Mouse (Mus musculus): ENCODE results near the gene Scrt2. TPM values are rescaled to one million over a fixed set of nuclear protein-coding genes. Genes with fewer than 3 reads are reported as not detected.

Scrt2 gene
- 0.04 and 0.05 TPM in 2 replicates for polyA plus RNA-seq (2015; fragmentation: Nextera tagmentation; extraction: Ambion mirVana)

DNA sequence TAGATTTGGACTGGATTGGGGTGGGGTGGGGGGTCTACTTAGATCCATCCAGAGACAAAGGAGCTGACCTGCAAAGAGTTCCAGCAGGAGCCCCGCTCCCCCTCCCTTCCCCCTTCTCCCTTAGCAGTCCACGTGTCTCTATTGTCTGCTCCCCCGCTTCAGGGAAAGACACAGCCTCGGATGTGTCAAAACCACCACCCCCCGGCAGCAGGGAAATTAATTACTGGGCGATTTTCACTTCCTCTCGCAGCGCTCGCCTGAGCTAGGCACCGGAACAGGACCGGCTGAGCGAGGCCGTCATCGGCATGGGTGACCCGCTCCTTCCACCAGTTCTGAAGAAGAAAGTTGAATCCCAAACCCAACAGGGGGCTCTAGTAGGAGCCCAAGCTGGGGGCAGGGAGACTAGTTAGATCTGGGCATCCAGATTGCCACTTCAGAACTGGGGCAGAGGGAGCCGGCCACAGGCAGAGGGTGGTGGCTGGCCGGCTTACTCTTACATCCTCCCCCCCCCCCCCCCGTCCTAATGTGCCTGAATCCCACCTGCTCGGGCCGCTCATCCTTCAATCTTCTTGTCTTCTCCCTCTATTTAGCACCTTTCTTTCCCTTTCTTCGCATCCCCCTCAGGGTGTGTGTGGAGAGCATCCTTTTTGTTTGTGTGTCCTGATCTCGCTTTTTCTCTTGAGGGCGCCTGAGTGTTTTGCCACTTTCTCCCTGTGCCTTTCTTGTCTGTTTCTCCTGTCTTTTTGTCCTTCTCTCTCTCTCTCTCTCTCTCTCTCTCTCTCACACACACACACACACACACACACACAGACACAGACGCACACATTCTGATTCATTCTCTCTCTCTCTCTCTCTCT lies at the start of gene Scrt2:
Gene Scrt2 (plus strand): TSS at position 845 of the 857 bp plus-strand sequence.
- Histone ChIP-seq H3K27me3 (replicated peaks) (peaks cover 60% of the 10 kb centered on the region), H3K9ac (no peak within 1 kb of the TSS)
- under 1% methylated on average over 23 of the region's 24 CpGs for WGBS

DNA sequence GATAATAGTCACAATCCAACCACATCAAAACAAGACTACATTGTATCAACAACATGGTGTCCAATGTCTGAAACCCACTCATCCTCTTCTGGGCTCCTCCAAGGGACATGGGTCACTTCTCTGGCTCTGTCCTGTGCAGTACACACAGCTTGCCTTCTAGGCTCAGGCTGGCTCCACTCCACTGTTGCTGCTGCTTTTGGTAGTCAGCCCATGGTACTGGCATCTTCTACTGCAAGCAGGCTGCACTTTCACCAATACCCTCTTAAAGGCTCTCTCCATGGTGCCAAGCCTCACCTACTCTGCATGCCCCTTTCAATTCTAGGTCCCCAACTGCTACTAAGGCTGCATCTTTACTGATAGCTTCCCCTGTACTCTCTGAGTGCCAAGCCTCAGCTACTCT lies 41.2 kb upstream of the Scrt2 start:
- no peak overlapping the region for H3K4me2 ChIP-seq
- peaks cover 13% of the 10 kb centered on the region; the same call in 1 of the 2 replicates for H3K27me3 ChIP-seq (replicated peaks)
- no peak overlapping the region for H3K9ac ChIP-seq
- no peaks in the 10 kb centered on the region for H3K36me3 ChIP-seq
- ATAC-seq (ENCODE audit: insufficient read depth, low FRiP score, low read depth), result no peak
- no peaks in the 10 kb centered on the region for H3K9me3 ChIP-seq
- H3K27ac ChIP-seq, result no peak overlapping the region
- no peaks in the 10 kb centered on the region for H3K4me1 ChIP-seq
- H3K4me3 ChIP-seq (replicated peaks), result no peak overlapping the region

More for the DNA sequence above, at the start of gene Scrt2:
- H3K4me2 ChIP-seq, result peak within 1 kb of the TSS; percentile 64
- ATAC-seq (ENCODE audit: insufficient read depth, low FRiP score, low read depth), result no peak
- H3K4me1 ChIP-seq, result peaks cover 13% of the 10 kb centered on the region
- no peaks in the 10 kb centered on the region for H3K9me3 ChIP-seq
- peak within 1 kb of the TSS; percentile 31 for H3K4me3 ChIP-seq (replicated peaks)
- H3K27ac ChIP-seq, result no peak within 1 kb of the TSS
- H3K36me3 ChIP-seq, result no peaks in the 10 kb centered on the region

DNA sequence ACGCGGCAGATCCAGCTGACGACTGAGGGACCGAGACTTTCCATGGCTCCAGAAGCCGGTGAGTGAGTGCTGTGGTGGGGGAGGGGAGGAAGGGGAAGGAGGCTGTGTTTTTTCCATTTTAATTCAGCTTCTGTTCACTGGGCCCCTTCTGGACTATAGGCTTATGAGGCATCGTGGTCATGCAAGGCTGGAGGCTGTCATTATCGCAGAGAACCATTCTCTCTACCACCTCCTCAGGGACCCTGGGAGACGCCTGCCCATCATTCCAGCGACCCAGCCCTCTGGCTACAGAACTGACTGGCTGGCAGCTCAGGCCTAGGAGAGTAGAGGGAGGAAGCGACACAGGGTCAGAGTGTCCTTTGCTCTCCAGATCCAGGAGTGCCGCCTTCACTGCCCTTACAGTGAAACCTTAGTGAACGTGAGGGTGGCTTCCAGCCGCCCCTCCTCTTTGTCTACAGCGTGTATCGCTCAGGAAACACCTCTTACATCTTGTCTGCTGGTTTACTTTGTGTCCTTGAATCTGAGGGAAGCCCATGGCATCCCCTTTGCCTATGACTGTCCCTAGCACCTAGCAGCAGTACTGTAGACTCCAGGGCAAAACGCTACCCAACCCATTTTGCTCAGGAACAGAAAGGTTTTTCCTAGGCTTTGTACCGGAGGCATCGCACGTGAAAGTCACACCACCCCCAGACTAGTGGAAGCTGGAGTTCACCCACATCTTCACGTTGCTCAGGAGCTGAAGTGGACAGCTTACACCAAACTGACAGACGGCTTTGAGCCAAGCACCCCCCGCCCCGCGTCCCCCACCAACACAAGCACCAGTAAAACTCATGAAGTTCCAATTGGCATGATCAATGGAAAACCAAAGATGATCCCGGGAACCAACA lies 34.0 kb upstream of the Scrt2 start:
- Histone ChIP-seq H3K9ac (no peak overlapping the region), H3K9me3 (no peaks in the 10 kb centered on the region), H3K4me1 (peaks cover 20% of the 10 kb centered on the region), H3K27me3 (replicated peaks) (peaks cover 57% of the 10 kb centered on the region), H3K4me3 (replicated peaks) (no peak overlapping the region), H3K36me3 (no peaks in the 10 kb centered on the region), H3K4me2 (no peak overlapping the region), H3K27ac (no peak overlapping the region)
- WGBS, result 3% methylated on average over 25 of the region's 25 CpGs
- no peak for ATAC-seq (ENCODE audit: insufficient read depth, low FRiP score, low read depth)

- no peaks in the 10 kb centered on the region for H3K36me3 ChIP-seq
- peak overlapping the region; percentile 96 for H3K4me2 ChIP-seq
- no peak overlapping the region for H3K27ac ChIP-seq
- peaks cover 62% of the 10 kb centered on the region for H3K27me3 ChIP-seq (replicated peaks)
- H3K4me3 ChIP-seq (replicated peaks), result peak overlapping the region; percentile 44
- H3K4me1 ChIP-seq, result peaks cover 20% of the 10 kb centered on the region
- no peaks in the 10 kb centered on the region for H3K9me3 ChIP-seq
- whole genome bisulfite sequencing, result under 1% methylated on average over 66 of the region's 82 CpGs
- ATAC-seq (ENCODE audit: insufficient read depth, low FRiP score, low read depth), result peak; percentile 30; the same call in 1 of the 2 replicates
- 0 out of 2 replicates have a peak overlapping the region, but pooled peaks have one; percentile 13 for H3K9ac ChIP-seq
These were observed 33.0 kb upstream of the Scrt2 start for GRCm38 (mm10) chr2:152048003-152048980.

DNA sequence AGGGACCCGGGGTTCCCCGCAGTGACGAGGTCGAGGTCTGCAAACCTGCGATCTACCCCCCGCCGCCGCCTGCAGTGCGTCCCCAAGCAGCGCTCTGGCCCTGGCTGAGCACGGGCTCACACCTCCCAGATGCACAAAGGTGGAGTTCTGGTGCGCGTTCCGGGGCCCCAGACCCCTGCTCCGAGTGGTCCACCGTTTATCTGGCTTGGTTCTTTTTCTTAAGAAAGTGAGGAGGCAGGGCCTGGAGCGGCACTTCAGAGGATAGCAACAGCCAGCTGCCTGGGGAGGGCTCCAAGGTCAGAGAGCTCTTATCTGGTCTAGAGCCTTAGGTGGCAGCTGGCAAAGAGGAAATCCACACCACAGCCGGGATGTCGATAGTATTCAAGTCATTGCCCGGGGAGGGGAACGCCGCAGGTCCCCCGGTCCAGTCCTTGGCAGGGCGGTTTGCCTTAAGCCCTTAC lies 32.3 kb upstream of the Scrt2 start:
- Histone ChIP-seq H3K9ac (0 out of 2 replicates have a peak overlapping the region, but pooled peaks have one; percentile 13), H3K27me3 (replicated peaks) (peaks cover 66% of the 10 kb centered on the region), H3K9me3 (no peaks in the 10 kb centered on the region), H3K4me2 (peak overlapping the region; percentile 96), H3K4me1 (peaks cover 20% of the 10 kb centered on the region), H3K4me3 (replicated peaks) (peak overlapping the region; percentile 44), H3K36me3 (no peaks in the 10 kb centered on the region), H3K27ac (no peak overlapping the region)
- peak; percentile 32 for ATAC-seq (ENCODE audit: insufficient read depth, low FRiP score, low read depth)
- WGBS, result under 1% methylated on average over 24 of the region's 24 CpGs

GRCm38 (mm10) chr2:152049611-152050270 lies 31.6 kb upstream of the Scrt2 start:
- H3K36me3 ChIP-seq, result no peaks in the 10 kb centered on the region
- ATAC-seq (ENCODE audit: insufficient read depth, low FRiP score, low read depth), result no peak
- no peaks in the 10 kb centered on the region for H3K9me3 ChIP-seq
- H3K4me1 ChIP-seq, result peaks cover 20% of the 10 kb centered on the region
- no peak overlapping the region for H3K9ac ChIP-seq
- 11% methylated on average over 13 of the region's 13 CpGs for WGBS
- H3K4me2 ChIP-seq, result peak overlapping the region; percentile 96
- no peak overlapping the region for H3K27ac ChIP-seq
- no peak overlapping the region for H3K4me3 ChIP-seq (replicated peaks)
- H3K27me3 ChIP-seq (replicated peaks), result peaks cover 62% of the 10 kb centered on the region

DNA sequence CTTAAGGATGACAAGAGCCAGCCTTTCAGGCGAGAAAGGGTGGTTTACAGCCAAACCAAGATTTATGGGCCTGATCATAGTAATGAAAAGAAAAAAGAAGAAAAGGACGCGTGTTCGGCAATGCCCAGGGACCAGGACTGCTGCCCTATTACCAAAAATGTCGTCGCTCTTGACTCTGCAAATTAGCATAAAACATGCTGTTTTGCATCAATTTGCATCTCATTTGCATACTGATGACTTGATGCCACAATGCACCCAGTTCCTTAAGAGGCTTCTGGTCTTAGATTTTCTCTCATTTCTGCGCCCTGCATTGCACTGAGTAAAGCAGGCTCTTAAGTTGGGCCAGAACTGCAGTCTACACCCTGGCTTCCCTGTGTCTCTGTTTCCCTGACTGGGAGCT lies 31.0 kb upstream of the Scrt2 start:
- WGBS, result 22% methylated on average over 7 of the region's 7 CpGs
- Histone ChIP-seq H3K36me3 (no peaks in the 10 kb centered on the region), H3K4me2 (no peak overlapping the region), H3K9me3 (no peaks in the 10 kb centered on the region), H3K27ac (no peak overlapping the region), H3K4me3 (replicated peaks) (no peak overlapping the region), H3K9ac (no peak overlapping the region), H3K27me3 (replicated peaks) (peaks cover 62% of the 10 kb centered on the region), H3K4me1 (peaks cover 20% of the 10 kb centered on the region)
- no peak for ATAC-seq (ENCODE audit: insufficient read depth, low FRiP score, low read depth)

- no peak for ATAC-seq (ENCODE audit: insufficient read depth, low FRiP score, low read depth)
- 56% methylated on average over 3 of the region's 3 CpGs for WGBS
These were observed 29.3 kb upstream of the Scrt2 start for GRCm38 (mm10) chr2:152051985-152052384.

DNA sequence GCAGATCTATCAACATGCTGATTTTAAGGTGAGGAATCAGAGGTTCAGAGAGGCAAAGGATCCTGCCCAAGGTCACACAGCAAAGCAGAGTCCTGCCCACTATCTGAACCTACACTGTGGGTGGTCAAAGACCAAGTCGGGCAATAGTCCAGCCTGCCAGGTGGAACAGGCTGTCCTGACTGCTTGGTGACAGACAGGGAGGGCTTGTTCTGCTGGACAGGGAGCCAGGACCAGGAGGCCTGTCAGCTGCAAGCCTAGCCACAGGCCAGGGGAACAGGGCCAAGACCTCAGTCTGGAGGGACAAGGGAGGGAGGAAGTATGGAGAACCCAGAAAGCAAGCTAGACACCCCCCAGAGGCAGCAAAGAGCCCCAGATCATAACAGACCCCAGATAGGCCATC lies 25.9 kb upstream of the Scrt2 start:
- WGBS, result 33% methylated on average over 1 of the region's 1 CpGs
- H3K4me2 ChIP-seq, result no peak overlapping the region
- no peaks in the 10 kb centered on the region for H3K4me1 ChIP-seq
- H3K36me3 ChIP-seq, result no peaks in the 10 kb centered on the region
- H3K4me3 ChIP-seq (replicated peaks), result no peak overlapping the region
- H3K27ac ChIP-seq, result no peak overlapping the region
- no peaks in the 10 kb centered on the region for H3K9me3 ChIP-seq
- peaks cover 26% of the 10 kb centered on the region for H3K27me3 ChIP-seq (replicated peaks)
- H3K9ac ChIP-seq, result no peak overlapping the region
- no peak for ATAC-seq (ENCODE audit: insufficient read depth, low FRiP score, low read depth)

More at GRCm38 (mm10) chr2:152051985-152052384, 29.3 kb upstream of the Scrt2 start:
- Histone ChIP-seq H3K4me1 (peaks cover 20% of the 10 kb centered on the region), H3K36me3 (no peaks in the 10 kb centered on the region), H3K9me3 (no peaks in the 10 kb centered on the region), H3K27me3 (replicated peaks) (peaks cover 56% of the 10 kb centered on the region), H3K4me2 (no peak overlapping the region), H3K27ac (no peak overlapping the region), H3K9ac (no peak overlapping the region), H3K4me3 (replicated peaks) (no peak overlapping the region)

- H3K4me2 ChIP-seq, result no peak overlapping the region
- H3K4me3 ChIP-seq (replicated peaks), result no peak overlapping the region
- H3K9me3 ChIP-seq, result no peaks in the 10 kb centered on the region
- no peaks in the 10 kb centered on the region for H3K4me1 ChIP-seq
- no peaks in the 10 kb centered on the region for H3K36me3 ChIP-seq
- peaks cover 20% of the 10 kb centered on the region for H3K27me3 ChIP-seq (replicated peaks)
- ATAC-seq (ENCODE audit: insufficient read depth, low FRiP score, low read depth), result no peak
- WGBS, result 68% methylated on average over 22 of the region's 22 CpGs
- H3K9ac ChIP-seq, result no peak overlapping the region
- no peak overlapping the region for H3K27ac ChIP-seq
These were observed 24.7 kb upstream of the Scrt2 start for GRCm38 (mm10) chr2:152056368-152057251.

Measured in stomach, embryonic 15.5 days (tissue).